Mouse (Mus musculus) midbrain, embryonic 16.5 days (tissue): ENCODE results near the gene Tmem132d. TPM values are rescaled to one million over a fixed set of nuclear protein-coding genes. Genes with fewer than 3 reads are reported as not detected.

Experiments used
- ATAC-seq: fragments of 200-750 bp; cut with Nextera tagmentation; 2 replicates; pipeline ENCODE4 v1.8.0; 2017; ENCODE audit warnings: moderate TSS enrichment
- H3K27ac ChIP-seq: fragments of 300-500 bp; sonication (generic); 2 replicates; pipeline ENCODE4 v1.5.1; 2014; ENCODE audit warnings: mild to moderate bottlenecking, low read length, mixed read lengths
- H3K27me3 ChIP-seq: fragments of 300-500 bp; sonication (generic); 2 replicates; pipeline ENCODE4 v1.6.1; 2014; ENCODE audit warnings: low read depth, low read length, mixed read lengths; ENCODE audit not compliant: control insufficient read depth, insufficient read depth
- H3K36me3 ChIP-seq: fragments of 300-500 bp; sonication (generic); 2 replicates; pipeline ENCODE4 v1.6.1; 2014; ENCODE audit warnings: mild to moderate bottlenecking, low read length, moderate library complexity, mixed read lengths; ENCODE audit not compliant: control insufficient read depth, insufficient read depth
- H3K4me1 ChIP-seq: fragments of 300-500 bp; sonication (generic); 2 replicates; pipeline ENCODE4 v1.6.1; 2014; ENCODE audit warnings: mild to moderate bottlenecking, low read length, mixed read lengths; ENCODE audit not compliant: control insufficient read depth, insufficient read depth
- H3K4me2 ChIP-seq: fragments of 300-500 bp; sonication (generic); 2 replicates; pipeline ENCODE4 v1.6.1; 2014; ENCODE audit warnings: mild to moderate bottlenecking, low read length, mixed read lengths
- H3K4me3 ChIP-seq: fragments of 300-500 bp; sonication (generic); 2 replicates; pipeline ENCODE4 v1.5.1; 2014; ENCODE audit warnings: low read depth, mild to moderate bottlenecking, low read length, moderate library complexity, mixed read lengths
- H3K9ac ChIP-seq: fragments of 300-500 bp; sonication (generic); 2 replicates; pipeline ENCODE4 v1.6.1; 2014; ENCODE audit warnings: low read depth, low read length, mixed read lengths
- H3K9me3 ChIP-seq: fragments of 300-500 bp; sonication (generic); replicated peaks from 2 replicates; pipeline ENCODE4 v1.6.1; 2014; ENCODE audit warnings: mild to moderate bottlenecking, low read length, mixed read lengths; ENCODE audit not compliant: control insufficient read depth, poor library complexity, severe bottlenecking
- WGBS: fragments of 180-500 bp; shearing (Covaris S2); extraction: QIAGEN DNeasy Blood & Tissue Kit; methylation state at CpG from one replicate; pipeline ENCODE4 v1.1.7; 2014; 5-methylcytosine and 5-hydroxymethylcytosine counted together
- polyA plus RNA-seq: library from polyadenylated mRNA; unstranded; fragments of >200 nt; fragmentation: Nextera tagmentation; extraction: Ambion mirVana; gene quantifications from 2 replicates; pipeline ENCODE4 v1.2.1, GENCODE M21; 2015

The Tmem132d gene
- polyA plus RNA-seq, 1 experiment from 2014 or later: 3.3 TPM

GRCm38 (mm10) chr5:128424636-128425035 is 8.2 kb downstream of the Tmem132d start:
- no peak for ATAC-seq
- H3K27me3 ChIP-seq: no peaks in the 10 kb centered on the region; the same call in none of the 2 replicates
- no peak overlapping the region for H3K4me3 ChIP-seq
- H3K27ac ChIP-seq: no peak overlapping the region
- H3K4me2 ChIP-seq: no peak overlapping the region
- no peak overlapping the region for H3K9ac ChIP-seq
- 85% methylated on average over 4 of the region's 4 CpGs for WGBS
- 0 out of 2 replicates have a peak, but pooled peaks cover 4% of the 10 kb centered on the region for H3K9me3 ChIP-seq
- no peaks in the 10 kb centered on the region for H3K4me1 ChIP-seq
- no peaks in the 10 kb centered on the region for H3K36me3 ChIP-seq

- Histone ChIP-seq H3K36me3 (no peaks in the 10 kb centered on the region), H3K4me3 (no peak overlapping the region), H3K27me3 (no peaks in the 10 kb centered on the region; the same call in 1 of the 2 replicates), H3K4me2 (no peak overlapping the region), H3K9ac (no peak overlapping the region), H3K27ac (no peak overlapping the region), H3K4me1 (no peaks in the 10 kb centered on the region), H3K9me3 (0 out of 2 replicates have a peak, but pooled peaks cover 4% of the 10 kb centered on the region)
- ATAC-seq: no peak
- 81% methylated on average over 2 of the region's 2 CpGs for whole genome bisulfite sequencing
Observed at GRCm38 (mm10) chr5:128424213-128424612, 8.7 kb downstream of the Tmem132d start.

GRCm38 (mm10) chr5:128422090-128422489 is 10.8 kb downstream of the Tmem132d start:
- Histone ChIP-seq H3K4me3 (no peak overlapping the region), H3K9me3 (0 out of 2 replicates have a peak, but pooled peaks cover 4% of the 10 kb centered on the region), H3K4me1 (no peaks in the 10 kb centered on the region), H3K4me2 (no peak overlapping the region), H3K9ac (no peak overlapping the region), H3K27ac (no peak overlapping the region), H3K27me3 (no peaks in the 10 kb centered on the region; the same call in 1 of the 2 replicates), H3K36me3 (no peaks in the 10 kb centered on the region)
- WGBS: 95% methylated on average over 2 of the region's 2 CpGs
- ATAC-seq: no peak

GRCm38 (mm10) chr5:128418149-128418710 is 14.6 kb downstream of the Tmem132d start:
- Histone ChIP-seq H3K9ac (no peak overlapping the region), H3K27me3 (no peaks in the 10 kb centered on the region; the same call in 1 of the 2 replicates), H3K4me2 (peak overlapping the region; percentile 29), H3K4me3 (no peak overlapping the region), H3K9me3 (0 out of 2 replicates have a peak, but pooled peaks cover 4% of the 10 kb centered on the region), H3K36me3 (no peaks in the 10 kb centered on the region), H3K4me1 (no peaks in the 10 kb centered on the region), H3K27ac (no peak overlapping the region)
- WGBS: 30% methylated on average over 11 of the region's 11 CpGs
- no peak for ATAC-seq

- H3K9ac ChIP-seq: no peak overlapping the region
- no peaks in the 10 kb centered on the region for H3K9me3 ChIP-seq
- H3K4me1 ChIP-seq: no peaks in the 10 kb centered on the region
- no peak overlapping the region for H3K27ac ChIP-seq
- 56% methylated on average over 8 of the region's 8 CpGs for WGBS
- no peaks in the 10 kb centered on the region for H3K27me3 ChIP-seq
- ATAC-seq: no peak
- H3K36me3 ChIP-seq: no peaks in the 10 kb centered on the region
- no peak overlapping the region for H3K4me2 ChIP-seq
- H3K4me3 ChIP-seq: no peak overlapping the region
Observed at GRCm38 (mm10) chr5:128414056-128414455, 18.8 kb downstream of the Tmem132d start.

- ATAC-seq: no peak
- Histone ChIP-seq H3K27me3 (no peaks in the 10 kb centered on the region), H3K9ac (no peak overlapping the region), H3K27ac (no peak overlapping the region), H3K4me1 (no peaks in the 10 kb centered on the region), H3K4me2 (no peak overlapping the region), H3K4me3 (no peak overlapping the region), H3K9me3 (no peaks in the 10 kb centered on the region), H3K36me3 (no peaks in the 10 kb centered on the region)
- WGBS: 75% methylated on average over 6 of the region's 6 CpGs
Observed at GRCm38 (mm10) chr5:128412306-128412705, 20.6 kb downstream of the Tmem132d start.

GRCm38 (mm10) chr5:128407546-128407945 is 25.3 kb downstream of the Tmem132d start:
- WGBS: 77% methylated on average over 9 of the region's 9 CpGs
- H3K4me2 ChIP-seq: no peak overlapping the region
- H3K36me3 ChIP-seq: no peaks in the 10 kb centered on the region
- 0 out of 2 replicates have a peak, but pooled peaks cover 4% of the 10 kb centered on the region for H3K9me3 ChIP-seq
- no peak overlapping the region for H3K4me3 ChIP-seq
- H3K4me1 ChIP-seq: no peaks in the 10 kb centered on the region
- no peak overlapping the region for H3K9ac ChIP-seq
- H3K27me3 ChIP-seq: no peaks in the 10 kb centered on the region
- no peak overlapping the region for H3K27ac ChIP-seq
- no peak for ATAC-seq

- ATAC-seq: no peak
- no peak overlapping the region for H3K27ac ChIP-seq
- no peak overlapping the region for H3K9ac ChIP-seq
- H3K9me3 ChIP-seq: 0 out of 2 replicates have a peak, but pooled peaks cover 4% of the 10 kb centered on the region
- H3K4me1 ChIP-seq: no peaks in the 10 kb centered on the region
- H3K36me3 ChIP-seq: no peaks in the 10 kb centered on the region
- no peak overlapping the region for H3K4me3 ChIP-seq
- 91% methylated on average over 8 of the region's 8 CpGs for whole genome bisulfite sequencing
- no peak overlapping the region for H3K4me2 ChIP-seq
- H3K27me3 ChIP-seq: no peaks in the 10 kb centered on the region
Observed at GRCm38 (mm10) chr5:128405071-128405470, 27.8 kb downstream of the Tmem132d start.

GRCm38 (mm10) chr5:128404223-128404622 is 28.7 kb downstream of the Tmem132d start:
- H3K4me2 ChIP-seq: no peak overlapping the region
- H3K4me1 ChIP-seq: no peaks in the 10 kb centered on the region
- no peaks in the 10 kb centered on the region for H3K36me3 ChIP-seq
- no peaks in the 10 kb centered on the region for H3K27me3 ChIP-seq
- H3K27ac ChIP-seq: no peak overlapping the region
- 92% methylated on average over 3 of the region's 3 CpGs for WGBS
- H3K4me3 ChIP-seq: no peak overlapping the region
- H3K9ac ChIP-seq: no peak overlapping the region
- H3K9me3 ChIP-seq: 0 out of 2 replicates have a peak, but pooled peaks cover 4% of the 10 kb centered on the region
- no peak for ATAC-seq
